Mouse (Mus musculus): ENCODE results near the gene Hist1h2be.

The Hist1h2be gene

GRCm38 (mm10) chr13:23620733-23621531 lies at the start of gene Hist1h2be:
Hist1h2be (minus strand) TSS chr13:23621124.
- DNase-seq (ENCODE audit: inconsistent ontology term): peak; percentile 87

GRCm38 (mm10) chr13:23662536-23662935 lies 41.6 kb upstream of the Hist1h2be start:
- DNase-seq (ENCODE audit: inconsistent ontology term): no peak

GRCm38 (mm10) chr13:23659636-23660366 lies 38.9 kb upstream of the Hist1h2be start:
- DNase-seq (ENCODE audit: inconsistent ontology term): peak; percentile 63

GRCm38 (mm10) chr13:23630653-23631052 lies 9.7 kb upstream of the Hist1h2be start:
- DNase-seq (ENCODE audit: inconsistent ontology term): peak; percentile 13

- DNase-seq (ENCODE audit: inconsistent ontology term): no peak
Observed at GRCm38 (mm10) chr13:23622861-23623450, 2.0 kb upstream of the Hist1h2be start.

GRCm38 (mm10) chr13:23622175-23622671 lies 1.3 kb upstream of the Hist1h2be start, which contains the start of gene Hist1h1e:
Hist1h1e (minus strand) TSS chr13:23622558.
- DNase-seq (ENCODE audit: inconsistent ontology term): peak; percentile 93

GRCm38 (mm10) chr13:23621532-23622174 lies 729 bp upstream of the Hist1h2be start:
- peak; percentile 90 for DNase-seq (ENCODE audit: inconsistent ontology term)

- DNase-seq (ENCODE audit: inconsistent ontology term): no peak
Observed at GRCm38 (mm10) chr13:23620056-23620732, 730 bp downstream of the Hist1h2be start.

- no peak for DNase-seq (ENCODE audit: inconsistent ontology term)
Observed at GRCm38 (mm10) chr13:23611638-23612037, 9.3 kb downstream of the Hist1h2be start.

GRCm38 (mm10) chr13:23610393-23610792 lies 10.5 kb downstream of the Hist1h2be start:
- no peak for DNase-seq (ENCODE audit: inconsistent ontology term)

GRCm38 (mm10) chr13:23609844-23610243 lies 11.1 kb downstream of the Hist1h2be start:
- no peak for DNase-seq (ENCODE audit: inconsistent ontology term)

- DNase-seq (ENCODE audit: inconsistent ontology term): no peak
Observed at GRCm38 (mm10) chr13:23609209-23609608, 11.7 kb downstream of the Hist1h2be start.

- DNase-seq (ENCODE audit: inconsistent ontology term): no peak
Observed at GRCm38 (mm10) chr13:23605052-23605451, 15.9 kb downstream of the Hist1h2be start.

GRCm38 (mm10) chr13:23604452-23604851 lies 16.5 kb downstream of the Hist1h2be start:
- no peak for DNase-seq (ENCODE audit: inconsistent ontology term)

GRCm38 (mm10) chr13:23603182-23603699 lies 17.7 kb downstream of the Hist1h2be start:
- DNase-seq (ENCODE audit: inconsistent ontology term): no peak

- peak; percentile 46 for DNase-seq (ENCODE audit: inconsistent ontology term)
Observed at GRCm38 (mm10) chr13:23597957-23598356, 23.0 kb downstream of the Hist1h2be start.

- no peak for DNase-seq (ENCODE audit: inconsistent ontology term)
Observed at GRCm38 (mm10) chr13:23595622-23596372, 25.1 kb downstream of the Hist1h2be start.

- DNase-seq (ENCODE audit: inconsistent ontology term): no peak
Observed at GRCm38 (mm10) chr13:23595185-23595584, 25.7 kb downstream of the Hist1h2be start.

- no peak for DNase-seq (ENCODE audit: inconsistent ontology term)
Observed at GRCm38 (mm10) chr13:23593051-23593770, 27.7 kb downstream of the Hist1h2be start.

All from Muller cell, postnatal 12 days (primary cell).